Mouse (Mus musculus): ENCODE data around the gene Rbm41. TPM values are rescaled to one million over a fixed set of nuclear protein-coding genes. Genes with fewer than 3 reads are reported as not detected.

The Rbm41 gene
- polyA plus RNA-seq, 1 experiment from 2014 or later: 6.7 TPM

DNA sequence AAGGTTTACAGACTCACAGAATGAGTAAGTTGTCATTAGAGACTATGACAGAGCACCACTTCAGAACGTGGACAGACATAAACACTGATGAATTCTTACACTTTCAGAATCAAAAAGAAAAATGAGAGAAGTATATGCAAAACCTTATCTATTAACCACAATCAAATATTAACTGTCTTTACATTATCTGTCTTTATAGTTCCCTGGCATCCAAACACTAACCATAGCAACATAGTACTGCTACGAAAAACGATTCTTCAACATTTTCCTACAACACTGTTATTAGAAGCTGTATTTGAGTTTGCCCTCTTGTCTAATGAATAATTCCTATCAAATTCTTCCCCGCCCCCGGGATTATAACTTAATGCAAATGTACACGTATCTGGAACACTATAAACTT, 157.3 kb downstream of the Rbm41 start:
- Histone ChIP-seq H3K4me2 (no peak overlapping the region), H3K27me3 (ENCODE audit: insufficient read depth, low read length) (no peaks in the 10 kb centered on the region), H3K36me3 (ENCODE audit: insufficient read depth) (no peaks in the 10 kb centered on the region), H3K9me3 (ENCODE audit: low read depth, low read length) (no peaks in the 10 kb centered on the region), H3K4me3 (ENCODE audit: low read depth, low read length) (no peak overlapping the region), H3K4me1 (ENCODE audit: insufficient read depth) (no peaks in the 10 kb centered on the region), H3K27ac (ENCODE audit: low read depth) (no peak overlapping the region), H3K9ac (no peak overlapping the region)
- WGBS: 75% methylated on average over 6 of the region's 6 CpGs
- no peak for DNase-seq
- ATAC-seq (ENCODE audit: insufficient read depth): no peak
- TF ChIP-seq CTCF (IDR thresholded peaks at IDR 0.05; ENCODE audit: low read depth): no peak

Other genes with a start within 250 kb of the Rbm41 start
- gene Ripply1, start 216.2 kb downstream of the Rbm41 start, polyA plus RNA-seq (2014; fragmentation: Nextera tagmentation; extraction: Ambion mirVana): not detected in 2 replicates
- gene Cldn2, start 197.8 kb downstream of the Rbm41 start, polyA plus RNA-seq (2014; fragmentation: Nextera tagmentation; extraction: Ambion mirVana): not detected in 2 replicates
- gene Morc4, start 126.9 kb downstream of the Rbm41 start, polyA plus RNA-seq (2014; fragmentation: Nextera tagmentation; extraction: Ambion mirVana): 19.0 and 21.1 TPM in 2 replicates
- 2.2 and 3.0 TPM in 2 replicates for gene Nup62cl, start 64.1 kb upstream of the Rbm41 start, polyA plus RNA-seq (2014; fragmentation: Nextera tagmentation; extraction: Ambion mirVana)
- gene Pih1h3b, start 64.3 kb upstream of the Rbm41 start, polyA plus RNA-seq (2014; fragmentation: Nextera tagmentation; extraction: Ambion mirVana): not detected in 2 replicates

All from lung, embryonic 14.5 days (tissue).